Mouse (Mus musculus) hindbrain, embryonic 14.5 days (tissue): Measurements from ENCODE around the gene Mapre1. TPM values are rescaled to one million over a fixed set of nuclear protein-coding genes. Genes with fewer than 3 reads are reported as not detected.
"Not testable (repeated sequence)": the region's sequence is repeated elsewhere in the genome, so short reads cannot be mapped to it uniquely, and the experiment has no call there.

Source experiments
- ATAC-seq: fragments of 200-750 bp; cut with Nextera tagmentation; 2 replicates; pipeline ENCODE4 v1.8.0; 2017; ENCODE audit warnings: moderate number of reproducible peaks, mild to moderate bottlenecking, moderate TSS enrichment, moderate library complexity; ENCODE audit not compliant: low FRiP score
- DNase-seq: peaks from one replicate; pipeline ENCODE4 v3.0.0-alpha.2; 2015; ENCODE audit warnings: low spot score
- H3K27ac ChIP-seq: fragments of 300-500 bp; sonication (generic); 2 replicates; pipeline ENCODE4 v1.5.1; 2014; ENCODE audit warnings: mild to moderate bottlenecking, moderate library complexity
- H3K27me3 ChIP-seq: fragments of 300-500 bp; sonication (generic); 2 replicates; pipeline ENCODE4 v1.6.1; 2014; ENCODE audit warnings: mild to moderate bottlenecking, low read length, mixed read lengths; ENCODE audit not compliant: control insufficient read depth, insufficient read depth
- H3K36me3 ChIP-seq: fragments of 300-500 bp; sonication (generic); replicated peaks from 2 replicates; pipeline ENCODE4 v1.6.1; 2014; ENCODE audit not compliant: control insufficient read depth, insufficient read depth
- H3K4me1 ChIP-seq: fragments of 300-500 bp; sonication (generic); replicated peaks from 2 replicates; pipeline ENCODE4 v1.6.1; 2014; ENCODE audit warnings: antibody characterized with exemption, low read length, mixed read lengths; ENCODE audit not compliant: control insufficient read depth, insufficient read depth
- H3K4me2 ChIP-seq: fragments of 300-500 bp; sonication (generic); replicated peaks from 2 replicates; pipeline ENCODE4 v1.6.1; 2014; ENCODE audit warnings: mild to moderate bottlenecking, moderate library complexity
- H3K4me3 ChIP-seq: fragments of 300-500 bp; sonication (generic); replicated peaks from 2 replicates; pipeline ENCODE4 v1.5.1; 2014; ENCODE audit warnings: mild to moderate bottlenecking, low read length
- H3K9ac ChIP-seq: fragments of 300-500 bp; sonication (generic); 2 replicates; pipeline ENCODE4 v1.6.1; 2014
- H3K9me3 ChIP-seq: fragments of 300-500 bp; sonication (generic); 2 replicates; pipeline ENCODE4 v1.6.1; 2016; ENCODE audit warnings: low read length; ENCODE audit not compliant: control insufficient read depth
- WGBS: fragments of 180-500 bp; shearing (Covaris S2); extraction: QIAGEN DNeasy Blood & Tissue Kit; methylation state at CpG from one replicate; pipeline ENCODE4 v1.1.7; 2014; 5-methylcytosine and 5-hydroxymethylcytosine counted together
- polyA plus RNA-seq: library from polyadenylated mRNA; unstranded; fragments of >200 nt; fragmentation: Nextera tagmentation; extraction: Ambion mirVana; gene quantifications from 2 replicates; pipeline ENCODE4 v1.2.1, GENCODE M21; 2014

Mapre1 gene
- 394 and 421 TPM in 2 replicates for polyA plus RNA-seq

DNA sequence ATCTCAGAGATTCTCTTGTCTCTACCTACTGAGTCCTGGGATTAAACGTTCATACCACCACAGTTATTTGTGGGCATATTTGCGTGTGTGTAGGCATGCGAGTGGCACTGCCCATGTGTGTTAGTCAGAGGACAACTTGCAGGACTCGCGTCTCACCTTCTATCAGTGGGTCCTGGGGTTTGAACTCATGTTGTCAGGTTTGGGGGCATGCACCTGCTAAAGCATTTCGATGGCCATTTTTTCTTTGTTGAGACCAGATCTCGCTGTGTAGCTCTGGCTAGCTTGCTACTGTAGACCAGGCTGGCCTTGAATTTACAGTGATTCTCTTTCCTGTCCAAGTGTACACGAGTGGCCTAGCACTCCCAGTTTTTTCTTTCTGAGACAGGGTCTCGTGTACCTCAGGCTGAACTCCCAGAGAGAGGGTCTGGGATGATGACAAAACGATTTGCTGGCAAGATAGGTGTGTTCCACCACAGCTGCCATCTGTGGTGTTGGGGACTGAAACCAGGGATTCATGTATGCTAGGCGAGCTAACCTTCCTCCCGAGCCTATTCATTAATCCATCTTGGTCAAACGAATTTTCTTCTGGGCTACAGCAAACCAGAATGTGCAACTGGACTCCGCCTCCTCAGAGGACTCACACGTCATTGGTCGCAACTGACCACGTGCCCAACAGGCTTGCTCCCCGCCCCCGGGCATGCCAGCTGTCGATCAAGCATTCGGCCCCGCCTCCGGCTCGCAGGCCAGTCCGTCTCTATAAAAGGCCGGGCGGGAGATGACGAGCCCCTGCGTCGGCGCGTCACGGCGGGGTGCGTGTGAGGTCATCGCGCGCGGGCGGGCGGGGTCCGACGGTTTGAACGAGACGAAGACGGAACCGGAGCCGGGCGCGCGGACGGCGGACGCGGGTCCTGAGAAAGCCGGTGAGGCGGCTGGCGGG is at the start of gene Mapre1:
Mapre1 (plus strand) TSS at position 775 of the 937 bp plus-strand sequence.
- WGBS, result 11% methylated on average over 55 of the region's 58 CpGs

GRCm38 (mm10) chr2:153693413-153693812 is 47.7 kb upstream of the Mapre1 start:
- not testable (repeated sequence) for H3K9ac ChIP-seq, H3K4me1 ChIP-seq, ATAC-seq, H3K27ac ChIP-seq, H3K27me3 ChIP-seq, H3K36me3 ChIP-seq, DNase-seq, H3K4me2 ChIP-seq, H3K9me3 ChIP-seq, H3K4me3 ChIP-seq
- WGBS, result 90% methylated on average over 6 of the region's 7 CpGs

More for the DNA sequence above, at the start of gene Mapre1:
- no peaks in the 10 kb centered on the region; the same call in 1 of the 2 replicates for H3K36me3 ChIP-seq
- H3K4me3 ChIP-seq, result peak within 1 kb of the TSS; percentile 78
- H3K9ac ChIP-seq, result peak within 1 kb of the TSS; percentile 80
- H3K4me1 ChIP-seq, result peaks cover 31% of the 10 kb centered on the region
- H3K9me3 ChIP-seq, result no peaks in the 10 kb centered on the region
- H3K27me3 ChIP-seq, result no peaks in the 10 kb centered on the region
- DNase-seq (peak; percentile 99), ATAC-seq (peak; percentile 99)
- peak within 1 kb of the TSS; percentile 98 for H3K27ac ChIP-seq
- H3K4me2 ChIP-seq, result peak within 1 kb of the TSS; percentile 78

DNA sequence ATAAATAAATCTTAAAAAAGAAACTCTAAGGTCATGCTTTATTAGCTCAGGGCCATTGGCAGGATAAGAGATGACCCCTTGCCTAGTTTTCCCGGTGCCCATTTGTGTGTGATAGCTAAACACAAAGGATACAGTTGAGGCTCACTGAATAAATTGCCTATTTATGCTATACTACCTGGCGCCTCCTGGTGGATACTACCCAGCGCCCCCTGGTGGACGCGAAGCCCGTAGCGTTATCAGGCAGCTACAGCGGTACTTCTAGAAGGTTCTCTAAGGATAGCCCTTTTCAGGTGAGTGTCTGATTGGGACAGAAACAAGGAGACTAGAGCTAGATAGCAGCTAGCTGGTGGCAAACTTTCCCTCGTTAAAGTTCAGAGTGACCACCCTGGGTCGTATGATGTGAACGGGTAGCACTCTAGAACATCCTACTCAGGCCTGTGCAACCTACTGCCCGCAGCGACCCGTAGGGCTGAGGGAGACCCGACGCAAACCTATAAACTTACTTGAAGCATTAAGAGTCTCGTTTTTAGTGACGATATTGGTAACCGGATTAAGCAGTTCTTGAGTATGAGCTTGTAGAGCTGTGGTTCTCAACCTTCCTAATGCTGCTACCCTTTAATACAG is 46.5 kb upstream of the Mapre1 start:
- no peak overlapping the region for H3K4me3 ChIP-seq
- no peak overlapping the region for H3K27ac ChIP-seq
- no peaks in the 10 kb centered on the region for H3K27me3 ChIP-seq
- no peak overlapping the region for H3K9ac ChIP-seq
- no peaks in the 10 kb centered on the region for H3K9me3 ChIP-seq
- H3K4me1 ChIP-seq, result no peaks in the 10 kb centered on the region
- no peak overlapping the region for H3K4me2 ChIP-seq
- no peaks in the 10 kb centered on the region for H3K36me3 ChIP-seq
- 69% methylated on average over 19 of the region's 19 CpGs for WGBS
- no peak for ATAC-seq
- DNase-seq, result no peak

DNA sequence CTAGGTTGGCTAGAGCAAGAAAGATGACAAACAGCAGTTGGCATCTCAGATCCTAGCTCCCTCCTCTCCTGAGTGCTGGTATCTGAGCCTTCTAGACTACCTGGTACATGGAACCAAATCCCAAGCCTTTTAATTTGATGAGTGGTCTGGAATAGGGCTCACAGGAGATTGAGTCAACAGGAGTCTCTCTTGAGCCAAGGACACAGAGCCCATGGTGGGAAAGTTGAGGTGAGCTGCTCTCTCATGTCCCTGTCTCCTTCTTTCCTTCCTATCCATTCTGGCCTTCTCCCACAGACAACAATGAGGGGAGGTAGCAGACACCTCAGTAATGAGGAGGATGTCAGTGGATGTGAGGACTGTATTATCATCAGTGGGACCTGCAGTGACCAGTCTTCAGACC is 44.7 kb upstream of the Mapre1 start, which contains the start of gene Dnmt3c:
Dnmt3c (plus strand) TSS at position 301 of the 400 bp plus-strand sequence.
- DNase-seq, result no peak
- Histone ChIP-seq H3K9ac (no peak within 1 kb of the TSS), H3K36me3 (no peaks in the 10 kb centered on the region), H3K4me3 (no peak within 1 kb of the TSS), H3K27ac (no peak within 1 kb of the TSS), H3K4me1 (no peaks in the 10 kb centered on the region), H3K9me3 (no peaks in the 10 kb centered on the region), H3K4me2 (no peak within 1 kb of the TSS), H3K27me3 (no peaks in the 10 kb centered on the region)
- ATAC-seq, result no peak

DNA sequence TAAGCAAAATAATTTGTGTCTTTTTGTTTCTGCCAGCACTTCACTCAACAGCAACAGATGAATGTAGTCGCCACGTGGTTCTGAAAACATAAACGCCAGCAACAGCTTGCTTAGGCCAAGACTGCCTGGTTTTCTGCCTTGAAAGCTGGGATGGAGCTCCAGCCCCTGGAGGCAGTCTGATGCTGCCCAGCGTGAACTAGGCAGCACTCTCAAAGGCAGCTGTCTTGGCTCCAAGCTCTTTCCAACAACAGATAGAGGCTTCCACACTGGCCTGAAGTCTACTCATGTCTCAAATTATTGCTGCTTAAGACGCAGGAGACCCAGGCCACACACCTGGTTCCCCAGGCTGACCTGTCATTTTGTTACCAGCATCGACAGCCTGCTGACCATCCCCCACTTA is 37.7 kb upstream of the Mapre1 start:
- H3K9ac ChIP-seq, result no peak overlapping the region
- no peaks in the 10 kb centered on the region for H3K4me1 ChIP-seq
- H3K4me2 ChIP-seq, result no peak overlapping the region
- H3K27ac ChIP-seq, result no peak overlapping the region
- WGBS, result 48% methylated on average over 6 of the region's 6 CpGs
- no peak overlapping the region for H3K4me3 ChIP-seq
- H3K9me3 ChIP-seq, result no peaks in the 10 kb centered on the region
- DNase-seq, result no peak
- no peaks in the 10 kb centered on the region for H3K36me3 ChIP-seq
- ATAC-seq, result no peak
- no peaks in the 10 kb centered on the region for H3K27me3 ChIP-seq

DNA sequence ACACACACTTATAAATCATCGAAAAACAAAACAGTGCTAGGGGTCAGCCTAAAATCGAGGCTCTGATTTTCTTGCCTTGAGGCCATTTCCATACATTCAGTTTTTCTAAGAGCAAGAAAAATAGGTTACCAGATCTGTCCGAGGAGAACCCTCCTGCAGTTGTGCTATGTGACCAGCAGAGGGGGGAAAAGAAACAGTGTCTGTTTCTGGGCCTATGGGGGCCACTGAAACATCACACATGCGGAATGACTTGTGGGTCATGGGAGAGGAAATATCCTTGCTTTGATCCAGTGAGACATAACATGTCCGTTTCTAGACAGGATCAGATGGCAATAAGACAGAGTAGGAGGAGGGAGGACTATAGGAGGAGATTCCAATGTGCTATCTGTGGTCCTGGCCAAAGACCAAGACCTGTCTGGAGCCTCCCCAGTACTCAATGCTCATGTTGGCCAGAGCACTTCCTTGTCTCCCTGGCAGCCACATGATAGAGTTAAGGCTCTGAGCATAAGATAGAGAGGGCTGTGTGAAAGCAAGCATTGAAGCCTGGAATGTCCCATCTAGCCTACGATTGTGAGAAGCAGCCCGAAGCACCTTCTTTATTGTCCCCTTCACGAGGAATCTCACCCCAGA is 30.3 kb upstream of the Mapre1 start:
- 56% methylated on average over 8 of the region's 8 CpGs for WGBS
- no peak for ATAC-seq
- no peak overlapping the region for H3K9ac ChIP-seq
- peak; percentile 55 for DNase-seq
- no peak overlapping the region for H3K27ac ChIP-seq
- H3K4me2 ChIP-seq, result no peak overlapping the region
- no peaks in the 10 kb centered on the region for H3K36me3 ChIP-seq
- H3K9me3 ChIP-seq, result no peaks in the 10 kb centered on the region
- H3K4me3 ChIP-seq, result no peak overlapping the region
- no peaks in the 10 kb centered on the region for H3K27me3 ChIP-seq
- peaks cover 7% of the 10 kb centered on the region; the same call in 1 of the 2 replicates for H3K4me1 ChIP-seq

DNA sequence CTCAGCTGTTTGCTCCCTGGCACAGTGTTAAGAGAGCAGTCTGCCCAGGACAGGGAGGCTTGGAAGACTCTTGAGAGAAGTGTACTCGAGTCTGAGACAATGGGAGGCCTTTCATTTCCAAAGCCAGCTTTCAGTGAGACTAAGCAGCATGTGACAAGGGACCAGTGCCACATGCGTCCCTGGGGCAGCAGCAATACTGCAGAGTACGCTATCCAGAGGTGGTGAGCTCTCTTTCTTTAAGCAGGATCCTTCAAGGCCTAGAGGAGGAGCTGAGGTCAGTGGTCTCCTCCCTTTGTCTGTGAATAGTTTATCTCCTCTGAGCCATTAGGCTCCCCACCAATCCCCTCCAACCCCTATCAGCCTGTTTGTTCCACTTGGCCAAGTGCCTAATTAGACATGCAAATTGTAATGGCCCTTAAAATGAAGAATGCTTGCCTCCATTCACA is 28.4 kb upstream of the Mapre1 start:
- Histone ChIP-seq H3K4me3 (no peak overlapping the region), H3K36me3 (no peaks in the 10 kb centered on the region), H3K4me2 (no peak overlapping the region), H3K9ac (no peak overlapping the region), H3K4me1 (peaks cover 7% of the 10 kb centered on the region; the same call in 1 of the 2 replicates), H3K27me3 (no peaks in the 10 kb centered on the region), H3K27ac (peak overlapping the region; percentile 62), H3K9me3 (no peaks in the 10 kb centered on the region)
- 9% methylated on average over 3 of the region's 3 CpGs for WGBS
- DNase-seq (peak; percentile 39), ATAC-seq (peak; percentile 71)

GRCm38 (mm10) chr2:153713227-153713626 is 27.8 kb upstream of the Mapre1 start:
- 14% methylated on average over 4 of the region's 4 CpGs for WGBS
- Histone ChIP-seq H3K4me3 (no peak overlapping the region), H3K9ac (no peak overlapping the region), H3K9me3 (no peaks in the 10 kb centered on the region), H3K36me3 (no peaks in the 10 kb centered on the region), H3K4me2 (no peak overlapping the region), H3K27me3 (no peaks in the 10 kb centered on the region), H3K27ac (peak overlapping the region; percentile 62), H3K4me1 (peaks cover 7% of the 10 kb centered on the region; the same call in 1 of the 2 replicates)
- DNase-seq (peak; percentile 61), ATAC-seq (peak; percentile 89)

- not testable (repeated sequence) for ATAC-seq, H3K9me3 ChIP-seq, H3K4me2 ChIP-seq, H3K36me3 ChIP-seq, H3K4me1 ChIP-seq, DNase-seq, H3K9ac ChIP-seq, H3K4me3 ChIP-seq, H3K27ac ChIP-seq, H3K27me3 ChIP-seq
- 78% methylated on average over 3 of the region's 3 CpGs for WGBS
Observed at GRCm38 (mm10) chr2:153717861-153718260, 23.2 kb upstream of the Mapre1 start.
